Mouse (Mus musculus) heart, adult 2 months (tissue): ENCODE results near the gene Gm37240. TPM values are rescaled to one million over a fixed set of nuclear protein-coding genes. Genes with fewer than 3 reads are reported as not detected.

Source experiments
- DNase-seq, 2 experiments: peaks; one replicate each; pipeline ENCODE4 v3.0.0; 2021
- H3K27ac ChIP-seq: fragments of 200-600 bp; 2 replicates; pipeline ENCODE4 v1.8.1; 2022
- H3K27me3 ChIP-seq: fragments of 200-500 bp; 2 replicates; pipeline ENCODE4 v1.6.1; 2012; ENCODE audit warnings: mild to moderate bottlenecking, low read length, inconsistent platforms, mixed read lengths; ENCODE audit not compliant: control insufficient read depth, insufficient read depth
- H3K36me3 ChIP-seq: fragments of 200-500 bp; 2 replicates; pipeline ENCODE4 v1.6.1; 2012; ENCODE audit warnings: low read length, inconsistent platforms; ENCODE audit not compliant: control insufficient read depth, insufficient read depth
- H3K4me1 ChIP-seq: fragments of 200-500 bp; 2 replicates; pipeline ENCODE4 v1.6.1; 2011; ENCODE audit warnings: low read length; ENCODE audit not compliant: control insufficient read depth, insufficient read depth
- H3K4me3 ChIP-seq: fragments of 200-600 bp; 2 replicates; pipeline ENCODE4 v1.8.1; 2022
- H3K79me2 ChIP-seq: fragments of 200-500 bp; replicated peaks from 2 replicates; pipeline ENCODE4 v1.6.1; 2012; ENCODE audit warnings: mild to moderate bottlenecking, inconsistent platforms, low read length, moderate library complexity, mixed read lengths; ENCODE audit not compliant: control insufficient read depth, insufficient read depth
- H3K9ac ChIP-seq: fragments of 200-500 bp; 2 replicates; pipeline ENCODE4 v1.6.1; 2012; ENCODE audit warnings: low read depth, mild to moderate bottlenecking, control low read depth, inconsistent platforms, low read length, mixed read lengths
- CTCF ChIP-seq: fragments of 200-600 bp; IDR thresholded peaks from 2 replicates; pipeline ENCODE4 v1.8.1; 2022; ENCODE audit warnings: antibody characterized with exemption, mild to moderate bottlenecking, moderate library complexity
- EP300 ChIP-seq: fragments of 200-500 bp; IDR thresholded peaks from 2 replicates; pipeline ENCODE4 v1.6.1; 2011; ENCODE audit warnings: low read depth, low read length, control low read depth; ENCODE audit not compliant: insufficient read depth
- POLR2A ChIP-seq: fragments of 200-500 bp; IDR thresholded peaks from 2 replicates; pipeline ENCODE4 v1.6.1; 2011; ENCODE audit warnings: mild to moderate bottlenecking, low read depth, low read length, control low read depth; ENCODE audit not compliant: insufficient read depth
- WGBS: fragments of 180-500 bp; shearing (Covaris S2); methylation state at CpG from one replicate; pipeline ENCODE4 v1.1.7; 2018; 5-methylcytosine and 5-hydroxymethylcytosine counted together
- intact Hi-C: fragments of 180-260 bp; cut with DNase I; formaldehyde crosslinking; loops from one replicate; pipeline ENCODE4 v1.15.1; 2025
- polyA plus RNA-seq: library from polyadenylated mRNA; depleted of rRNA; stranded (reverse); fragments of >200 nt; gene quantifications from 2 replicates; pipeline ENCODE4 v1.2.3, GENCODE M21; 2012
- total RNA-seq, 2 experiments: library from RNA; stranded (reverse); gene quantifications; 2 replicates each; pipeline ENCODE4 v1.2.3; 2021

Gene Gm37240
- total and polyA plus RNA-seq, 3 experiments: 25.0 to 45.3 (median 36.6) TPM

DNA sequence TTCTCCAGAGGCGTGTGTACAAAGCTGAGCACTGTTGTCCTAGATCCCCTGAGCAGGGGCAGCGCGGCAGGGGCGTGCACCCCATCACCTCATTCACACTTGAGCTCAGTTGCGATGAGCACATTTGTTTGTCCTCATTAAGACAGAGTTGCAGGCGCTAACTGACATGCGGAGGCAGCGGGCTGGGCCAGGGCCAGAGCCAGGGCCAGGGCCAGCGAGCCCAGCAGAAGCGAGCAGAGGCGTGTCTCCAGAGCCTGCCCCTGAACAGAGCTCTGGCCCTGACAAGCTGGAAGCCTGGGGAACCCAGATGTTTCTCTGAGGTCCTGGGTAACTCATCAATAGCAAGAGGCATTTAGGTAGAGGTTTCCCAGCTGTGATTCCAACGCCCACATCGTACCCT lies 1142.6 kb downstream of the Gm37240 start:
- H3K27me3 ChIP-seq: peaks cover 2% of the 10 kb centered on the region; the same call in 1 of the 2 replicates
- H3K79me2 ChIP-seq: no peaks in the 10 kb centered on the region
- peak; percentile 65 to 67 for DNase-seq
- peaks cover 1% of the 10 kb centered on the region; the same call in 1 of the 2 replicates for H3K4me1 ChIP-seq
- H3K4me3 ChIP-seq: no peak overlapping the region
- H3K9ac ChIP-seq: no peak overlapping the region
- intact Hi-C loops: no loop called here
- no peak overlapping the region for H3K27ac ChIP-seq
- TF ChIP-seq POLR2A (no peak), EP300 (no peak), CTCF (no peak)
- WGBS: 38% methylated on average over 13 of the region's 13 CpGs
- H3K36me3 ChIP-seq: no peaks in the 10 kb centered on the region

DNA sequence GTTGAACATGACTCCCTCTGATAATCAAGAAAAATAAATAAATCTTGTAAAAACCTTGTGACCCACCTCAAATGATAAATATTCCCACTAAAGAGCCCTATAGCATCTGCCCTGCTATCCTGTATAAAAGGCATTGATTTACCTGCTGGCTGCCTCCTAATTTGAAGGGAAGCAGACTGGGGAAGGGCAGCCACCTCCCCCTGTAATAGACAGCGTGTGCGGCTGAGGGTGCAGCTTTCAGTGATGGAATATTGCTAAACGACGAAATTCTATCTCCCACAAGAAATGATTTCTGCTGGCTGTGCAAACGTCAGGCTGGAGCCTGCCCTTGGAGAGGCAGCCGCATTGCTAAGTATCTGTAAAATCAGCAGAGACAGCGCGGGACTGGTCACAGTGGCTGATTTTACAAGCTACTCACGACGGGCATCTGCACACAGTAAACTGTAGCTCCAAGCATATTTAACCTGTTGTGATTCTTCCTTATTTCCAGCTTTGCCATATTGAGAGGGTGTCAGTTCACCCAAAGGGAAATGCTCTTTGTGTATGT lies 1147.2 kb downstream of the Gm37240 start:
- Histone ChIP-seq H3K4me1 (peaks cover 1% of the 10 kb centered on the region; the same call in 1 of the 2 replicates), H3K36me3 (no peaks in the 10 kb centered on the region), H3K27me3 (peaks cover 3% of the 10 kb centered on the region; the same call in 1 of the 2 replicates), H3K4me3 (no peak overlapping the region), H3K79me2 (no peaks in the 10 kb centered on the region), H3K9ac (no peak overlapping the region), H3K27ac (no peak overlapping the region)
- WGBS: 64% methylated on average over 10 of the region's 10 CpGs
- TF ChIP-seq POLR2A (no peak), EP300 (no peak), CTCF (no peak)
- intact Hi-C loops: no loop called here
- DNase-seq: no peak

DNA sequence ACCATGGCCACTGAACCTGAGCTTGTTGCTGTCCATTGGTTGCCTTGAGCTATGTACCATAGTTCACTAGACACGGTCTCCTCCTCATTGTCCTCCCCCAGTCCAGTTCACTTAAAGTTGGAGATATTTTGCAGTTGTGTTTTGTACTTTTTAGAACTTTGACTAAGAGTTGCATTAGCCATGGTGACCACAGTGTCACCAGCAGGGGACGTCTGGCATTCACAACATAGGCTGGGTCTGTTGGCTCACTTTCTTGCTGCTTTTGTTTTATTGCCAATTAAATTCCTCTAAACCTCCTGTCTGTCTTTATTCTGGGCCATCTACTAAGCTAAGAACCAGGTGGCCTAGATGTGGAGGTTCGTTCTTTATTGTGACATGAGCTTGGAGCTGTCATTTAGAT lies 1150.2 kb downstream of the Gm37240 start:
- Histone ChIP-seq H3K27ac (no peak overlapping the region), H3K4me1 (no peaks in the 10 kb centered on the region; the same call in 1 of the 2 replicates), H3K79me2 (no peaks in the 10 kb centered on the region), H3K4me3 (no peak overlapping the region), H3K27me3 (0 out of 2 replicates have a peak, but pooled peaks cover 2% of the 10 kb centered on the region), H3K9ac (no peak overlapping the region), H3K36me3 (no peaks in the 10 kb centered on the region)
- no peak for DNase-seq
- WGBS: 74% methylated on average over 3 of the region's 3 CpGs
- intact Hi-C loops: no loop called here
- no peak for TF ChIP-seq EP300
- TF ChIP-seq POLR2A: no peak
- peak; percentile 17 for TF ChIP-seq CTCF

DNA sequence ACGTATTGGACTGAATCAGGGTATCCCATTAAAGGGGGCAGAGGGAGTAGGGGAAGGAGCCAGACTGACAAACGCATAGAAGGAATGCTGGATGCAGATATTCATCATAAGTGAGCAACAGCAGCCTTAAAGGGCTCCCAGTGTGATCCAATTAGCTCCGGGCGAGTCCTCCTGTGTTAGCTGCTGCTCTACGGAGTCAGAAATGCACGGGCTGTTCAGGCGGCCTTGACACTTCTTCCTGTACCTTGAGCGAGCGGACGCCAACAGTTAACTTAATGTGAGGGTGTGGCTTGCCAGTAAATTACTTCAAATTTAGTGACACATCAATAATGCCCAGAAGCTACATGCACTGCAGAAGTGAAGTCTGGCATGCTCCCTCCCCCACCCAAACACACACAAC lies 1151.6 kb downstream of the Gm37240 start:
- no peaks in the 10 kb centered on the region for H3K79me2 ChIP-seq
- no peaks in the 10 kb centered on the region; the same call in 1 of the 2 replicates for H3K4me1 ChIP-seq
- H3K4me3 ChIP-seq: no peak overlapping the region
- intact Hi-C loops: no loop called here
- no peak overlapping the region for H3K27ac ChIP-seq
- WGBS: 70% methylated on average over 10 of the region's 10 CpGs
- no peaks in the 10 kb centered on the region for H3K36me3 ChIP-seq
- no peak for TF ChIP-seq POLR2A
- no peak for TF ChIP-seq EP300
- no peak for TF ChIP-seq CTCF
- no peak for DNase-seq
- H3K9ac ChIP-seq: no peak overlapping the region
- H3K27me3 ChIP-seq: 0 out of 2 replicates have a peak, but pooled peaks cover 2% of the 10 kb centered on the region

DNA sequence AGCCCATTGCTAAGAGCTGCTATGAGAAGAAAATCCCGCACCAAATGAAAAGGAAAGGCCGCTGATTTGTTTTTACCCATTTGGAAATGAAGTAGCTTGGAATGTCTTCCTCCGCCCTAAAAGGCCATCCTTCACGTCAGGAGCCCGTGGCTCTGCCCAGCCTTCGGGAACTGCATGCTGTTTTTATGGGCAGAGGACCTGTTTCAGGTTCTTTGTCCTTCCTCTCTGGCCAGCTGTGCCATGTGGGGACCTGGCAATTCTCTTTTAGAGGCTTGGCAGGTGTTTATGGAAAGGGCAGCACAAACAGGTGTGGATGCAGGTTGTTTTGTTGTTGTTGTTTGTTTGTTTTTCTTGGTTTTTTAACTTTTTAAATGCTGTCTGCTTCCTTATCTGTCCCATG lies 1154.8 kb downstream of the Gm37240 start:
- H3K4me3 ChIP-seq: peak overlapping the region; percentile 21; the same call in 1 of the 2 replicates
- H3K4me1 ChIP-seq: no peaks in the 10 kb centered on the region; the same call in 1 of the 2 replicates
- intact Hi-C loops: no loop called here
- WGBS: 35% methylated on average over 6 of the region's 6 CpGs
- no peak overlapping the region for H3K9ac ChIP-seq
- H3K36me3 ChIP-seq: no peaks in the 10 kb centered on the region
- no peaks in the 10 kb centered on the region for H3K27me3 ChIP-seq
- H3K79me2 ChIP-seq: no peaks in the 10 kb centered on the region
- no peak for TF ChIP-seq POLR2A
- TF ChIP-seq EP300: no peak
- H3K27ac ChIP-seq: no peak overlapping the region
- DNase-seq: no peak

DNA sequence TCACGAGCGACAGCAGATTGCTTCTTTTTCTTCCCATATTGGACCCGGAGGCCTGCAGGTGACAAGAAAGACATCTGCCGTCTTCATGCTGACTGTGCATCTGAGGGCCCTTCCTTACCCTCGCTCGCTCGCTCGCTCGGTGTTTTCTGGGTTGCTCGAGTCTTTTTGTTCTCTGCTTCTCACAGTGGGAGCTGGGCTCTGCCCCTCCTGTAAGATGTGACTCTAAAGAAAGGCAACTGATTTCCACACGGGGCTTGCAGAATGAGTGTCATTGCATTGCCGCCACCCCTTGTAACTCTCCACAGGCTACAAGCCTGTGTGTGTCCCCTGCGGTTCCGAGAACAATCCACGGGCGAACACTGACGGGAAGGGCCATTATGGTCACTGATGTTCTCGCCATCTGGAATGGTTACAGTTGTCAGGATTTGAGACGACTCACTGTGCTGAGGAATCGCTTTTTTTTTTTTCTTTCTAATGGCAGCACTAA lies 1155.3 kb downstream of the Gm37240 start:
- no peak overlapping the region for H3K27ac ChIP-seq
- H3K4me3 ChIP-seq: peak overlapping the region; percentile 21
- H3K36me3 ChIP-seq: no peaks in the 10 kb centered on the region
- no peaks in the 10 kb centered on the region; the same call in 1 of the 2 replicates for H3K4me1 ChIP-seq
- H3K9ac ChIP-seq: no peak overlapping the region
- intact Hi-C loops: no loop called here
- WGBS: 12% methylated on average over 20 of the region's 20 CpGs
- no peaks in the 10 kb centered on the region for H3K27me3 ChIP-seq
- TF ChIP-seq CTCF (no peak), EP300 (no peak), POLR2A (no peak)
- H3K79me2 ChIP-seq: no peaks in the 10 kb centered on the region
- DNase-seq: no peak
